Mouse (Mus musculus): Measurements from ENCODE around the gene Kdm1a. TPM values are rescaled to one million over a fixed set of nuclear protein-coding genes. Genes with fewer than 3 reads are reported as not detected.
A peak's percentile ranks its signal among the peaks of the same experiment; 100 is the strongest.

The Kdm1a gene
- polyA plus RNA-seq, 1 experiment from 2014 or later = 51.4 TPM

DNA sequence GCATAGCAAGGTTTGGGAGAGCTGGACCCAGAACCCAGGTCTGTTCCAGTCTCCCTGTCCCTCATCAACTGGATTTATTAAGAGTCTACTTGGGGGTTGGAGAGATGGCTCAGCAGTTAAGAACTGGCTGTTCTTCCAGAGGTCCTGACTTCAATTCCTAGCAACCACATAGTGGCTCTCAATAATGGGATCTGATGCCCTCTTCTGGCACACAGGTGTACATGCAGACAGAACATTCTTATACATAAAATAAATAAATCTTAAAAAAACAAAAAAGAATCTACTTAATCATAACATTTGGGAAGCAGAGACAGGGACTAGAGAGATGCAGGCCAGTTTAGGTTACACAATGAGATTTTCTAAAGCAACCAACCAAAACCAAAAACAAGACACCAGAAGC, 33.5 kb upstream of the Kdm1a start:
- Histone ChIP-seq H3K9me3 (replicated peaks) (peaks cover 6% of the 10 kb centered on the region; the same call in 1 of the 2 replicates), H3K27ac (replicated peaks) (no peak overlapping the region), H3K4me1 (peaks cover 32% of the 10 kb centered on the region), H3K27me3 (ENCODE audit: low read depth, poor library complexity, severe bottlenecking) (peaks cover 43% of the 10 kb centered on the region), H3K36me3 (no peaks in the 10 kb centered on the region), H3K4me3 (no peak overlapping the region)
- no peak for DNase-seq (ENCODE audit: low spot score)

DNA sequence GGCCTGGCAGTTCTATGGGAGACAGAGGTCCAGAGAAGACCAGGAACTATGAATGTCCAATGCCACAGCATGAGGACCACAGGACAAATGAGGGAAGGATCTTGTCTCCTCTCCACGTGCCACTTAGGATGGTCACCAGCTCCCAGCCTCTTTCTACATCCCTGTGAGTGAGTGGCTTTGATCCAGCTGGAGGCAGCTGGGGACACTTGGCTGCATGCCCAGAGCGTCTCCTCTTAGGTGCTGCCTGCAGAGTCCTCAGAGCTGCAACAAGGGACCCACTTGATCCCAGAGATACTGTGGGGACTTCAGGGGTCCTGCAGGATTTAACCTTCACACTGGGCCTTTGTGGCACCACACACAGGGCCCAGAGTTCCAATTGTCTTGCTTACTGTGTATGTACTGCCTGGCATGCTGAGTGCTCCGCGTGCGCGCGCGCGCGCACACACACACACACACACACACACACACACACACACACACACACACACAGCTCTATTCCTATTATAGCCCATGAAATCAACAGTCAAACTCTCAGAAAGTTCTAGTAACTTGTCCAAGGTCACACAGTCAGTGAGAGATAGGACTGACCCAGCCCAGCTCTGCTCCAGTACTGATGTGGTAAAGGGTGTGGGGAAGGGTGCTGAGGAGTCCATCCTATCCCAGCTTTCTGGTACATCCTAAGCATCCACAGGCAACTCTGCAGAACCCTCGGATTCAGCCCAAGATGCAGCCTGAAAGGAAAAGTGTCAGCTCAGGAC, 28.9 kb upstream of the Kdm1a start:
- H3K4me3 ChIP-seq = no peak overlapping the region
- peaks cover 11% of the 10 kb centered on the region for H3K27me3 ChIP-seq (ENCODE audit: low read depth, poor library complexity, severe bottlenecking)
- no peak overlapping the region for H3K27ac ChIP-seq (replicated peaks)
- H3K4me1 ChIP-seq = no peaks in the 10 kb centered on the region
- WGBS = 89% methylated on average over 11 of the region's 11 CpGs
- peaks cover 6% of the 10 kb centered on the region; the same call in 1 of the 2 replicates for H3K9me3 ChIP-seq (replicated peaks)
- H3K36me3 ChIP-seq = no peaks in the 10 kb centered on the region
- no peak for DNase-seq (ENCODE audit: low spot score)

DNA sequence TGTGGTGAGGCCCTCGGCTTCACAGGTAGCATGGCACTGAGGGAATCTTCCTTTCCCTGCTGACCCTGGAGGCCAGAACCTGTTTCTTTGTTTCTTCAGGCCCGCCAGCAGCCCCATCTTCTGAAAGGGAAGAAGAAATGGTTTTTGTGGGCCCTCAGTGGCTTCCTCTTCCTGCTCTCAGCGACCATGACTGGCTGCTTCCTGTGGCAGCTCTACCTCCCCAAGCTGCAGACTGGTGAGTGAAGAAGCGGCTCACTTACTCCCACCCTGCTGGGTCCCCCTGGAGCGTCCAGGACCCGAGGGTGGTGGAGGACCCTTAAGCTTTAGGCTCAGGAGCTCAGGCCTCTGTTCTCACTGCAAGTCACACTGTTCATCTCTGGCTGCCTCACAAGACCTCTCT, 24.1 kb upstream of the Kdm1a start:
- DNase-seq (ENCODE audit: low spot score) = no peak
- Histone ChIP-seq H3K27me3 (ENCODE audit: low read depth, poor library complexity, severe bottlenecking) (peaks cover 12% of the 10 kb centered on the region; the same call in 1 of the 2 replicates), H3K4me1 (peaks cover 7% of the 10 kb centered on the region), H3K27ac (replicated peaks) (no peak overlapping the region; the same call in 1 of the 2 replicates), H3K4me3 (no peak overlapping the region), H3K9me3 (replicated peaks) (no peaks in the 10 kb centered on the region), H3K36me3 (no peaks in the 10 kb centered on the region)
- WGBS = 76% methylated on average over 6 of the region's 6 CpGs

DNA sequence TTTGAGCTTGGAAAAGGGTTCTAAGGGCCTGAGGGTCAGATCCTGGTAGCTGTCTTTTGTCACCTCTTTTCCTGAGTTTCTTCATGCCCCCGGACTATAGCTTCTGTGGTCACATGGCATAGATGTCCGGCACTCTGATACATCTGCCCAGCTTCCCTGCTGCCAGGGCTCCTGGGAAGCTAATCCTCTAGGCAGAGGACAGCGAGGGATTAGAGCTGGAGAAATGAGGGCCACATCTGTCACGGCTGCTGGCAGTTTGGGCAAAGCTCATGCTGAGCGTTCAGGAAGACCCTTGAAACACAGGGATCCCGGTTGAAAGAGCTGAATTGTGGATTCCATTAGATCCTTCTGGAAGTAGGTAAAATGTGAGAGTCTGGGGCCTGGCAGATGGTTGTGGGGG, 19.9 kb upstream of the Kdm1a start, which contains the start of gene Lactbl1:
Gene Lactbl1 (plus strand): TSS at position 234 of the 400 bp plus-strand sequence.
- no peaks in the 10 kb centered on the region for H3K9me3 ChIP-seq (replicated peaks)
- no peak within 1 kb of the TSS for H3K27ac ChIP-seq (replicated peaks)
- H3K36me3 ChIP-seq = no peaks in the 10 kb centered on the region
- peaks cover 21% of the 10 kb centered on the region for H3K4me1 ChIP-seq
- WGBS = 30% methylated on average over 6 of the region's 6 CpGs
- no peak within 1 kb of the TSS for H3K4me3 ChIP-seq
- peaks cover 12% of the 10 kb centered on the region; the same call in 1 of the 2 replicates for H3K27me3 ChIP-seq (ENCODE audit: low read depth, poor library complexity, severe bottlenecking)
- no peak for DNase-seq (ENCODE audit: low spot score)

- H3K36me3 ChIP-seq = no peaks in the 10 kb centered on the region
- peaks cover 21% of the 10 kb centered on the region for H3K4me1 ChIP-seq
- no peaks in the 10 kb centered on the region for H3K9me3 ChIP-seq (replicated peaks)
- DNase-seq (ENCODE audit: low spot score) = no peak
- H3K27me3 ChIP-seq (ENCODE audit: low read depth, poor library complexity, severe bottlenecking) = peaks cover 12% of the 10 kb centered on the region; the same call in 1 of the 2 replicates
- 63% methylated on average over 5 of the region's 5 CpGs for WGBS
- H3K4me3 ChIP-seq = no peak overlapping the region
- H3K27ac ChIP-seq (replicated peaks) = no peak overlapping the region
These were observed 19.4 kb upstream of the Kdm1a start for GRCm38 (mm10) chr4:136621956-136622355.

- no peak for DNase-seq (ENCODE audit: low spot score)
- Histone ChIP-seq H3K27me3 (ENCODE audit: low read depth, poor library complexity, severe bottlenecking) (peaks cover 12% of the 10 kb centered on the region; the same call in 1 of the 2 replicates), H3K27ac (replicated peaks) (no peak overlapping the region), H3K9me3 (replicated peaks) (no peaks in the 10 kb centered on the region), H3K36me3 (no peaks in the 10 kb centered on the region), H3K4me3 (no peak overlapping the region), H3K4me1 (peaks cover 21% of the 10 kb centered on the region)
- 3% methylated on average over 1 of the region's 1 CpGs for WGBS
These were observed 18.8 kb upstream of the Kdm1a start for GRCm38 (mm10) chr4:136621336-136621735.

- no peak for DNase-seq (ENCODE audit: low spot score)
- WGBS = 73% methylated on average over 7 of the region's 7 CpGs
- H3K27me3 ChIP-seq (ENCODE audit: low read depth, poor library complexity, severe bottlenecking) = no peaks in the 10 kb centered on the region
- no peak overlapping the region for H3K27ac ChIP-seq (replicated peaks)
- no peaks in the 10 kb centered on the region for H3K36me3 ChIP-seq
- H3K9me3 ChIP-seq (replicated peaks) = no peaks in the 10 kb centered on the region
- H3K4me3 ChIP-seq = no peak overlapping the region
- H3K4me1 ChIP-seq = peaks cover 11% of the 10 kb centered on the region
These were observed 11.1 kb upstream of the Kdm1a start for GRCm38 (mm10) chr4:136613657-136614056.

DNA sequence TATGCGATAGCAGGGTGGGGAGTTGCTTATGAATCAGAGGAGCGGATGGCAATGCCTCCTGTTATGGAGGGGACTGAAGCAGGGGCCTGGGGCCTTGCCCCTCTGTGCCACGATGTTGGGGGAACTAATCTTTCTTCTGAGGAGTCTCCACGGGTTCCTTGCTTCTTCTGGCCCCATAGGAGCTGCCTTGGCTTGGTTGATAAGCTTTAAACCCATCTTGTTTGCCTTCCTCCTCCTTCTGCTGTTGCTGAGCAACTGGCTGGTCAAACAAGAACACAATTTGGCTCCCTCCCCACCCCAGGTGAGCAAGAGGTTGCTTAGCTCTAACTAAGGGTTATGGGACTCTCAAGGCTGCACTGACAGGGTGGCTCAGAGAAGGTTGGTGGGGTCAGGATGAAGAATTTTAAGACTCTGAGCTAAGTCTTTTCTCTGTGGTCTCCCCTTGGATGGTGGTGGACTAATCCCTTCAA, 7.9 kb upstream of the Kdm1a start, which contains the start of gene Tex46:
Gene Tex46 (plus strand): TSS at position 51 of the 470 bp plus-strand sequence.
- Histone ChIP-seq H3K27ac (replicated peaks) (0 out of 2 replicates have a peak within 1 kb of the TSS, but pooled peaks have one; percentile 17), H3K36me3 (no peaks in the 10 kb centered on the region), H3K4me3 (no peak within 1 kb of the TSS), H3K4me1 (peaks cover 7% of the 10 kb centered on the region), H3K27me3 (ENCODE audit: low read depth, poor library complexity, severe bottlenecking) (no peaks in the 10 kb centered on the region), H3K9me3 (replicated peaks) (no peaks in the 10 kb centered on the region)
- WGBS = 65% methylated on average over 4 of the region's 4 CpGs
- DNase-seq (ENCODE audit: low spot score) = no peak

DNA sequence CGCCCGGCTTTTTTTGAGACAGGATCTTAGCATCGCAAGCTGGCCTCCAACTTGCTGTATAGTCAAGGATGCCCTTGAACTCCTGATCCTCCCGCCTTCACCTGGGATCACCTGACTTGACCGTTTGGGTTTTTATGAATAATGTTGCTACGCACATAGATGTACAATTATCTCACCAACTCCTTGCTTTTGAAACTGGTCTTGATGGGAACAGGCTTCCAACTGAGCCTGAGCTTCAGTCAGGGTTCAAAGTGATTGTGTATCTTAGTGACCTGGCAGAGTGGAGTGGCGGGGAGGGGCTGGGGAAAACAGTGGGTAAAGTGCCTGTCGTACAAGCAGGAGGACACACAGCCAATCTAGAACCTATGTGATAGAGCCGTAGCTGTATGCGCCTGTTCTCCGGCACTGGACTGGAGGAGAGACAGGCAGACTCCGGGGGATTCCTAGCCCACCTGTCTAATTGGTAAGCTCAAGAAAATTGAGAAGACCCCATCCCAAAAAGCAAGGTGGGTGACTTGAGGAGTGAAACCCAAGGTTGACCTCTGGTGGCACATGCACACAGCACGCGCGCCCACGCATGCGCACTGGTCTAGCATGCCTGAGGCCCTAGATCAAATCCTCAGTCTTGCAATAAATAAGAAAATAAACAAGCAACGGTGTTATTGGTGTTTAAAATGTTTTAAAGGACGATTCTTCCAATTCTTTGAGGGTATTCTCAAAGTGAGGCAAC, 3.4 kb upstream of the Kdm1a start:
- H3K4me3 ChIP-seq = no peak overlapping the region
- H3K9me3 ChIP-seq (replicated peaks) = no peaks in the 10 kb centered on the region
- no peak overlapping the region for H3K27ac ChIP-seq (replicated peaks)
- peaks cover 13% of the 10 kb centered on the region for H3K4me1 ChIP-seq
- H3K27me3 ChIP-seq (ENCODE audit: low read depth, poor library complexity, severe bottlenecking) = no peaks in the 10 kb centered on the region
- 91% methylated on average over 19 of the region's 19 CpGs for WGBS
- no peak for DNase-seq (ENCODE audit: low spot score)
- no peaks in the 10 kb centered on the region for H3K36me3 ChIP-seq

GRCm38 (mm10) chr4:136602018-136602554, 437 bp downstream of the Kdm1a start:
- peak; percentile 68 for DNase-seq (ENCODE audit: low spot score)
- WGBS = under 1% methylated on average over 68 of the region's 68 CpGs
- no peaks in the 10 kb centered on the region for H3K27me3 ChIP-seq (ENCODE audit: low read depth, poor library complexity, severe bottlenecking)

DNA sequence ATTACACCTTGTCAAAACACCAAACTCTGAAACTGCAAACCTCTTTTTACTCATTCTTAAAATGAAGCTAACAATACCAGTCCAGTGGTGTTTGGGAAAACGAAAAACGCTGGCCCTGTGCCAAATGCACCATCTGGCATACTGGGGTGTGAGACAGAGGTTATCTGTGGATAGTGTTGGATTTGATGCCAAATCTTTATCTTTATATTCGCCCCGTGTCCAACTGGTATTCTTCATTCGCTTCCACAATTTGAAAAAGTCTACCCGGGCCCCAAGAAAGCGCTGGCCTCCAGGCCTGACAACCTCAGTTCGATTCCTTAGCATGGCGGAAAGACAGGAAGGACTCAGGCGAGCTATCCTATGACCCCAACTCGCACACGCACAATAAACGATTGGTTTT, 1.0 kb downstream of the Kdm1a start:
- Histone ChIP-seq H3K27ac (replicated peaks) (peak overlapping the region; percentile 99), H3K4me3 (peak overlapping the region; percentile 99), H3K36me3 (peaks cover 23% of the 10 kb centered on the region), H3K4me1 (peaks cover 17% of the 10 kb centered on the region), H3K9me3 (replicated peaks) (no peaks in the 10 kb centered on the region), H3K27me3 (ENCODE audit: low read depth, poor library complexity, severe bottlenecking) (no peaks in the 10 kb centered on the region)
- 4% methylated on average over 13 of the region's 13 CpGs for WGBS
- DNase-seq (ENCODE audit: low spot score) = peak; percentile 22

More at GRCm38 (mm10) chr4:136602018-136602554, 437 bp downstream of the Kdm1a start:
- Histone ChIP-seq H3K27ac (replicated peaks) (peak overlapping the region; percentile 99), H3K9me3 (replicated peaks) (no peaks in the 10 kb centered on the region), H3K4me1 (peaks cover 17% of the 10 kb centered on the region), H3K4me3 (peak overlapping the region; percentile 99), H3K36me3 (peaks cover 23% of the 10 kb centered on the region)

DNA sequence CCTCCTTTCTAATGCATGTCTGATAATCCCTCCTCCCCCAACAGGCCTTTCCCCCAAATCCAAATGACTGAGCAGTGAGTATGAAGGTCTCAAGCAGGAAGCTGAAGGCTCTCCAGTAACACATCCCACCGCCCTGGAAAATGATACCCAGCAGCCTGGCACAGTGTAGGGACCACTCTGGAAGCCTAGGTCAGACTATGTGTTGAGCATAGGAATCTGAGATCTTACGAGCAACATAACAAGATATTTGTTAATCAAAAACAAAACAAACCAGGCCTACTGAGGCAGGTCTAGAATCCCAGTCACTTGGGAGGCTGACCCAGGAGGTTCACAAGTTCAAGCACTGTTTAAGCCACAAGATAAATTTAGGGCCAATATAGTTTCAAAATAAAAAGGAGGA, 2.0 kb downstream of the Kdm1a start:
- H3K4me1 ChIP-seq = peaks cover 17% of the 10 kb centered on the region
- peaks cover 23% of the 10 kb centered on the region for H3K36me3 ChIP-seq
- no peaks in the 10 kb centered on the region for H3K27me3 ChIP-seq (ENCODE audit: low read depth, poor library complexity, severe bottlenecking)
- no peak for DNase-seq (ENCODE audit: low spot score)
- 89% methylated on average over 2 of the region's 2 CpGs for WGBS
- H3K27ac ChIP-seq (replicated peaks) = no peak overlapping the region
- H3K4me3 ChIP-seq = peak overlapping the region; percentile 99
- no peaks in the 10 kb centered on the region for H3K9me3 ChIP-seq (replicated peaks)
